Mouse (Mus musculus) hindbrain, postnatal 0 days (tissue): ENCODE data around the gene Gucy2f. TPM values are rescaled to one million over a fixed set of nuclear protein-coding genes. Genes with fewer than 3 reads are reported as not detected.
"Not testable (repeated sequence)": the region's sequence is repeated elsewhere in the genome, so short reads cannot be mapped to it uniquely, and the experiment has no call there.

Experiments
- ATAC-seq: fragments of 200-750 bp; cut with Nextera tagmentation; 2 replicates; pipeline ENCODE4 v1.8.0; 2017; ENCODE audit warnings: mild to moderate bottlenecking, moderate TSS enrichment, moderate library complexity
- DNase-seq: peaks from one replicate; pipeline ENCODE4 v3.0.0-alpha.2; 2015; ENCODE audit warnings: low spot score
- H3K27ac ChIP-seq: fragments of 300-500 bp; sonication (generic); 2 replicates; pipeline ENCODE4 v1.5.1; 2014; ENCODE audit warnings: mild to moderate bottlenecking
- H3K27me3 ChIP-seq: fragments of 300-500 bp; sonication (generic); 2 replicates; pipeline ENCODE4 v1.6.1; 2014; ENCODE audit warnings: low read length, mixed read lengths; ENCODE audit not compliant: insufficient read depth
- H3K36me3 ChIP-seq: fragments of 300-500 bp; sonication (generic); 2 replicates; pipeline ENCODE4 v1.6.1; 2014; ENCODE audit warnings: low read length, mixed read lengths; ENCODE audit not compliant: insufficient read depth
- H3K4me1 ChIP-seq: fragments of 300-500 bp; sonication (generic); 2 replicates; pipeline ENCODE4 v1.6.1; 2014; ENCODE audit warnings: antibody characterized with exemption, low read length, mixed read lengths; ENCODE audit not compliant: insufficient read depth
- H3K4me2 ChIP-seq: fragments of 300-500 bp; sonication (generic); 2 replicates; pipeline ENCODE4 v1.6.1; 2014; ENCODE audit warnings: low read depth, mild to moderate bottlenecking, low read length, moderate library complexity, mixed read lengths
- H3K4me3 ChIP-seq: fragments of 300-500 bp; sonication (generic); 2 replicates; pipeline ENCODE4 v1.5.1; 2014; ENCODE audit warnings: low read length
- H3K9ac ChIP-seq: fragments of 300-500 bp; sonication (generic); replicated peaks from 2 replicates; pipeline ENCODE4 v1.6.1; 2014; ENCODE audit warnings: mild to moderate bottlenecking, low read length, moderate library complexity, mixed read lengths
- H3K9me3 ChIP-seq: fragments of 300-500 bp; sonication (generic); 2 replicates; pipeline ENCODE4 v1.6.1; 2016; ENCODE audit warnings: low read length, mixed read lengths
- CTCF ChIP-seq: IDR thresholded peaks from 2 replicates; pipeline ENCODE4 v1.5.1; 2016; ENCODE audit warnings: antibody characterized with exemption, control low read depth, low read depth
- WGBS: fragments of 180-500 bp; shearing (Covaris S2); extraction: QIAGEN DNeasy Blood & Tissue Kit; methylation state at CpG from one replicate; pipeline ENCODE4 v1.1.7; 2014; 5-methylcytosine and 5-hydroxymethylcytosine counted together
- polyA plus RNA-seq: library from polyadenylated mRNA; unstranded; fragments of >200 nt; fragmentation: Nextera tagmentation; extraction: Ambion mirVana; gene quantifications from 2 replicates; pipeline ENCODE4 v1.2.1, GENCODE M21; 2015
- total RNA-seq: library from RNA; depleted of rRNA; stranded (reverse); fragments of >200 nt; gene quantifications from 2 replicates; pipeline ENCODE4 v1.2.3, GENCODE M21; 2014; rRNA removed

Gene Gucy2f
- total RNA-seq (0.21 and 0.36 TPM in 2 replicates), polyA plus RNA-seq (0.05 and 0.15 TPM in 2 replicates)

- WGBS, result 63% methylated on average over 5 of the region's 5 CpGs
- no peak for TF ChIP-seq CTCF
- DNase-seq (no peak), ATAC-seq (no peak)
- no peak within 1 kb of the TSS for H3K27ac ChIP-seq
- H3K4me3 ChIP-seq, result no peak within 1 kb of the TSS
- no peaks in the 10 kb centered on the region for H3K27me3 ChIP-seq
- no peaks in the 10 kb centered on the region for H3K9me3 ChIP-seq
- H3K4me2 ChIP-seq, result no peak within 1 kb of the TSS
- H3K4me1 ChIP-seq, result no peaks in the 10 kb centered on the region
- H3K36me3 ChIP-seq, result no peaks in the 10 kb centered on the region
- H3K9ac ChIP-seq, result no peak within 1 kb of the TSS
Observed at GRCm38 (mm10) chrX:142196831-142197230, at the start of gene Gucy2f. TSS of gene Gucy2f (minus strand) at chrX:142196931.

- Histone ChIP-seq H3K27ac (no peak overlapping the region), H3K9ac (no peak overlapping the region), H3K27me3 (no peaks in the 10 kb centered on the region), H3K9me3 (no peaks in the 10 kb centered on the region), H3K36me3 (no peaks in the 10 kb centered on the region), H3K4me2 (no peak overlapping the region), H3K4me3 (no peak overlapping the region), H3K4me1 (no peaks in the 10 kb centered on the region)
- no peak for ATAC-seq
- no peak for TF ChIP-seq CTCF
- no peak for DNase-seq
- 78% methylated on average over 5 of the region's 5 CpGs for WGBS
Observed at GRCm38 (mm10) chrX:142245682-142246327, 49.1 kb upstream of the Gucy2f start.

GRCm38 (mm10) chrX:142237101-142237500, 40.4 kb upstream of the Gucy2f start:
- peak; percentile 57 for TF ChIP-seq CTCF
- Histone ChIP-seq H3K9ac (no peak overlapping the region), H3K27me3 (no peaks in the 10 kb centered on the region), H3K4me3 (no peak overlapping the region), H3K4me1 (no peaks in the 10 kb centered on the region), H3K4me2 (no peak overlapping the region), H3K27ac (no peak overlapping the region), H3K9me3 (no peaks in the 10 kb centered on the region), H3K36me3 (no peaks in the 10 kb centered on the region)
- peak; percentile 3 for DNase-seq
- 45% methylated on average over 2 of the region's 2 CpGs for WGBS
- no peak for ATAC-seq

GRCm38 (mm10) chrX:142236146-142236545, 39.4 kb upstream of the Gucy2f start:
- not testable (repeated sequence) for H3K27ac ChIP-seq, H3K9me3 ChIP-seq, H3K4me1 ChIP-seq, H3K9ac ChIP-seq, H3K36me3 ChIP-seq, ATAC-seq, H3K27me3 ChIP-seq, H3K4me3 ChIP-seq, H3K4me2 ChIP-seq, DNase-seq
- WGBS, result 64% methylated on average over 1 of the region's 1 CpGs

- peak overlapping the region; percentile 30; the same call in 1 of the 2 replicates for H3K9ac ChIP-seq
- DNase-seq (no peak), ATAC-seq (no peak)
- H3K4me1 ChIP-seq, result no peaks in the 10 kb centered on the region
- no peaks in the 10 kb centered on the region for H3K36me3 ChIP-seq
- TF ChIP-seq CTCF, result no peak
- H3K4me3 ChIP-seq, result peak overlapping the region; percentile 46
- no peaks in the 10 kb centered on the region for H3K9me3 ChIP-seq
- peak overlapping the region; percentile 11; the same call in 1 of the 2 replicates for H3K27ac ChIP-seq
- peak overlapping the region; percentile 51 for H3K4me2 ChIP-seq
- WGBS, result 41% methylated on average over 7 of the region's 7 CpGs
- no peaks in the 10 kb centered on the region for H3K27me3 ChIP-seq
Observed at GRCm38 (mm10) chrX:142228769-142229158, 32.0 kb upstream of the Gucy2f start.

- peak; percentile 98 for ATAC-seq
- Histone ChIP-seq H3K27ac (peak overlapping the region; percentile 88), H3K9me3 (no peaks in the 10 kb centered on the region), H3K4me2 (peak overlapping the region; percentile 57), H3K4me1 (no peaks in the 10 kb centered on the region), H3K36me3 (no peaks in the 10 kb centered on the region), H3K4me3 (peak overlapping the region; percentile 46), H3K27me3 (no peaks in the 10 kb centered on the region), H3K9ac (peak overlapping the region; percentile 37; the same call in 1 of the 2 replicates)
- peak; percentile 86 for DNase-seq
- TF ChIP-seq CTCF, result no peak
- 31% methylated on average over 31 of the region's 42 CpGs for WGBS
Observed at GRCm38 (mm10) chrX:142228055-142228768, 31.5 kb upstream of the Gucy2f start.
